Mouse (Mus musculus) T-helper 17 cell (primary cell): ENCODE data around the gene Serpina11.

Experiments
- in situ Hi-C, 2 experiments: fragments of 300-600 bp; cut with MboI, MseI; formaldehyde crosslinking; loops; 1 replicate in 1 of 2; 2 replicates in 1 of 2; pipeline ENCODE4 v1.15.1; 2025; ENCODE audit warnings: high pct_unique_total_duplicates in 2 of 2

Gene Serpina11

GRCm38 (mm10) chr12:103977846-103978245, 11.9 kb downstream of the Serpina11 start:
- in situ Hi-C loops, result no loop called here

- in situ Hi-C loops, result no loop called here
Measured at GRCm38 (mm10) chr12:103977060-103977459, 12.7 kb downstream of the Serpina11 start.

GRCm38 (mm10) chr12:103971080-103971479, 18.7 kb downstream of the Serpina11 start:
- in situ Hi-C loops, result no loop called here

DNA sequence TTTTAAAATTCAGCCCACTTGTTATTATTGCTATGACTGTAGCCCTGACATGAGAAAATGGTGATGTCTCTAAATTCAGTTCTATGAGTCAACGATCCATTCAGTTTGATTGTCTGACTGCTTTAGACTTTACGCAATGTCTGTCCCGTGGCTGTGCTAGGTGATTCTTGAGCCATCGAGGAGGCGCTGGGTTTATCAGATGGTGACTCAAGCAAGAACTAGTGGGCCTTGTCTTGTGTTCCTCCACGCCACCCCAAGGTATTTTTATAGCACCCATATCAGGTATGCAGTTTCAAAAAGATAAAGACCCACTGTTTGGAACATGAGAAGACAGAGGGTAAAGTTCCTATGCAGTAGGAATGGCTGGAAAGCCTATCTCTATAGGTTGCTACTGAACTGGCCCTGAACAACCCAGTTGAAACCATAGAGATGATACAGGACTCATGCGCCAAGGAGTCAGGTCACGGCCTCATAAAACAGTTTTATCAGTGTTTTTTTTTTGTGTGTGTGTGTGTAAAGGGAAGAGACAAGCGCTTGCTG, 20.1 kb downstream of the Serpina11 start:
- in situ Hi-C loops, result no loop called here

DNA sequence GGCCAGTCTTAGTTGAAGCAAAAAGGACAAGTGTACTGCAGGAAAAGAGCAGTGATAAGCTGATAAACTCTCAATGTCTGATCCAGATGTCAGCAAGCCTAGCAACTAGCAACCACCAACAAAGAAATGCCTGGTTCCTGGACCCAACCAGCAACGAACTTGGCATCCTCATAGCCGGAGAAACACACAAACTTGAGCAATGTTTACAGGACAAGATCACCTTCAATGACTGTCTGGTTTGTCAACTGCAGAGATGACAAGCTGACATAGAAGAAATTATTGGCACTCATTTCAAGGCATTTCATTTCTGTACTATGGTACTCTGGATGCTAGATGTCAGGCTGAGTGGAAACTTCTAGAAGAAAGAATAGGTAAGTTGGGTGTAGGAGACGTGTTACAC, 23.0 kb downstream of the Serpina11 start:
- in situ Hi-C loops, result no loop called here

- in situ Hi-C loops, result no loop called here
Measured at GRCm38 (mm10) chr12:103963288-103963687, 26.5 kb downstream of the Serpina11 start.

GRCm38 (mm10) chr12:103962860-103963259, 26.9 kb downstream of the Serpina11 start:
- in situ Hi-C loops, result no loop called here

DNA sequence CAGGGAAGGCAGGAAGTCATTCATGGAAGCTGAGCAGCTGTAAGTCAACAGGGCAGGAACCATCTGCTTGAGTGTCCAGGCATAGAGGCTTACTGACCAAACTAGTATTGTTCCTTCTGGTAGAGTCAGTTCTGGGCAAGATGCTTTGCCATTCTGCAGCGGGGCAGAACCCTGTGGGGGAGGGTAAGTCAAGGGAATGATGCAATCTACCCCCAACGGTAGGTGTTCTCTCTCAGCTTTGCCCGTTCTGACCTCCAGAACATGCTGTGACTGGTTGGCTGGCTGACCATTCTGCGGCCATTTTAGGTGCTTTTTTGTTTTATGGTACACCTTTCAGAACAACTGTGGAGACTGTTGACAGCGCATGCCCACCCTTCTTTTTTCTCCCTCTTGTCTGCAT, 27.4 kb downstream of the Serpina11 start:
- in situ Hi-C loops, result no loop called here

GRCm38 (mm10) chr12:103961716-103962115, 28.0 kb downstream of the Serpina11 start:
- in situ Hi-C loops, result no loop called here

DNA sequence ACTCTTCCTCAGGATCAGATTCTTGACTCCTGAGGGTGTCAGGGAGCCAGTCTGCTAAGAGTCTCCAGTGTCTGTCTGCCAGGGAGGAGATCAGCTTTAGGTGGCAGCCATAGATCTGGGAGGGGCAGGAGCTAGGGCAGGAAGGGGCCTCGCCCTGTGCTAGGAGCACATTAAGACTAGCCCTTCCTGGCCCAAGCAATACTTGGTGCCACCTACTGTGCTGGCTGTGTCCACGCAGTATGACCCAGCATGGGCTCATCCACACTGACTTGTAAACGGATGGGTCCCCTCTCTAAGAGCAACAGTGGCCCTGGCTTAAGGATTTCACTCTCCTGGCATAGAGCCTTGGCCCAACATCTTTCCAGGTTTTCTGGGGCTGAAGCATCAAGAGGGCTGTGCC, 31.0 kb downstream of the Serpina11 start, which contains the start of gene Serpina1e:
TSS of gene Serpina1e (minus strand) at position 178 of the 400 bp plus-strand sequence.
- in situ Hi-C loops, result loop anchor here in 1 of 2 experiments (5.0 kb wide), 1 partner anchor 56 kb away; the partner anchor contains the start of gene Serpina1c

GRCm38 (mm10) chr12:103956555-103956954, 33.2 kb downstream of the Serpina11 start:
- in situ Hi-C loops, result loop anchor here in 1 of 2 experiments (5.0 kb wide), 1 partner anchor 54 kb away; the partner anchor contains the start of gene Serpina1c

- in situ Hi-C loops, result loop anchor here in 1 of 2 experiments (5.0 kb wide), 1 partner anchor 96 kb away; no protein-coding TSS in a partner anchor
Measured at GRCm38 (mm10) chr12:103952972-103953371, 36.8 kb downstream of the Serpina11 start.

DNA sequence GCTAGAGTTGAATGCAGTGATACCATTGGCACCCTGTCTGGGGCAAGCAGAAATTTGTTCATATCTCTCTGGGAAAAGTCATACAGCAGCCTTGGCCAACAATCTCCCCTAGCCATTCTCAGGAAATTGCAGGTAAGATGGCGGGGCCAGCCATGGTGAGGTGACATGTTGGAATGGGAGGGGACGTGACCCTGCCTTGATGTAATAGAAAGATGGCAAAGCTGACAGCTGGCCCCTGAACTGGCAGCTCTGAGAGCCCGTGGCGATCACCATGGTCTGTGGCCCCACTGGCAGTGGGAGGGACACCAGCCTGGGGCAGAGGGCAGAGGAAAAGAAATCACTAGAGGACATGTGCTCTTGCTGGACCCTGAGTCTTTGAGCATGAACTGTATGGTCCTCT, 43.5 kb downstream of the Serpina11 start:
- in situ Hi-C loops, result no loop called here
